Mouse (Mus musculus) midbrain, embryonic 15.5 days (tissue): ENCODE measurements at regions not wholly inside any gene's neighbourhood (a gene's known extent, or its start where the extent isn't known, plus 50 kb on each side); places are given as distances from the start of the nearest gene placed in this dataset.

Source experiments
- ATAC-seq: fragments of 200-750 bp; cut with Nextera tagmentation; replicated peaks from 2 replicates; pipeline ENCODE4 v1.8.0; 2017; ENCODE audit warnings: moderate TSS enrichment
- H3K27ac ChIP-seq: fragments of 300-500 bp; sonication (generic); 2 replicates; pipeline ENCODE4 v1.5.1; 2015; ENCODE audit warnings: mild to moderate bottlenecking, inconsistent platforms
- H3K27me3 ChIP-seq: fragments of 300-500 bp; sonication (generic); replicated peaks from 2 replicates; pipeline ENCODE4 v1.6.1; 2015; ENCODE audit warnings: inconsistent platforms
- H3K36me3 ChIP-seq: fragments of 300-500 bp; sonication (generic); replicated peaks from 2 replicates; pipeline ENCODE4 v1.6.1; 2015; ENCODE audit warnings: inconsistent platforms
- H3K4me1 ChIP-seq: fragments of 300-500 bp; sonication (generic); 2 replicates; pipeline ENCODE4 v1.6.1; 2015; ENCODE audit warnings: inconsistent platforms
- H3K4me2 ChIP-seq: fragments of 300-500 bp; sonication (generic); 2 replicates; pipeline ENCODE4 v1.6.1; 2015; ENCODE audit warnings: inconsistent platforms, mild to moderate bottlenecking, moderate library complexity
- H3K4me3 ChIP-seq: fragments of 300-500 bp; sonication (generic); 2 replicates; pipeline ENCODE4 v1.5.1; 2015; ENCODE audit warnings: mild to moderate bottlenecking, inconsistent platforms
- H3K9ac ChIP-seq: fragments of 300-500 bp; sonication (generic); 2 replicates; pipeline ENCODE4 v1.6.1; 2015; ENCODE audit warnings: mild to moderate bottlenecking, inconsistent platforms
- H3K9me3 ChIP-seq: fragments of 300-500 bp; sonication (generic); 2 replicates; pipeline ENCODE4 v1.6.1; 2016; ENCODE audit warnings: inconsistent platforms
- WGBS: fragments of 180-500 bp; shearing (Covaris S2); methylation state at CpG from one replicate; pipeline ENCODE4 v1.1.7; 2015; ENCODE audit warnings: mixed read lengths; 5-methylcytosine and 5-hydroxymethylcytosine counted together

DNA sequence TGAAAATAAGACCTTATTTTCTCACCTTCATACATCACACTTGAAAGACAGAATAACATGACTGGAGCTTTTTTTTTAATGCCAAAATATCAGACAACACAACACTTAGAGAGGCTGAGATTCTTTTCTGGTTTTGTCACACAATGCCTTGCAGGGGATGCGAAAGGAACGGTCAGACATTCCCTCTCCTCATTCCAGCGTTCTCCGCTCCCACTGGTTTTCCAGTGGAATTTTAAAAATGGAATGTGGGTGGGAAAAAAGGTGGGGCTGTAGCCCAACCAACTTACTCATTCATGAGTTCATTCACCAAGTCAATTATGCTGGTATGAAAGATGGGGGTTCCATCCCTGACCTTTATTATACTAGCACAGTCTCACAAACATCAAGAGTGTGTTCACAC lies 169.6 kb upstream of the Erbb4 start:
- H3K36me3 ChIP-seq: no peaks in the 10 kb centered on the region
- H3K4me3 ChIP-seq: no peak overlapping the region
- no peaks in the 10 kb centered on the region for H3K27me3 ChIP-seq
- no peak overlapping the region for H3K9ac ChIP-seq
- no peak overlapping the region for H3K27ac ChIP-seq
- 76% methylated on average over 4 of the region's 4 CpGs for WGBS
- no peaks in the 10 kb centered on the region for H3K4me1 ChIP-seq
- ATAC-seq: no peak
- no peaks in the 10 kb centered on the region for H3K9me3 ChIP-seq
- H3K4me2 ChIP-seq: no peak overlapping the region

DNA sequence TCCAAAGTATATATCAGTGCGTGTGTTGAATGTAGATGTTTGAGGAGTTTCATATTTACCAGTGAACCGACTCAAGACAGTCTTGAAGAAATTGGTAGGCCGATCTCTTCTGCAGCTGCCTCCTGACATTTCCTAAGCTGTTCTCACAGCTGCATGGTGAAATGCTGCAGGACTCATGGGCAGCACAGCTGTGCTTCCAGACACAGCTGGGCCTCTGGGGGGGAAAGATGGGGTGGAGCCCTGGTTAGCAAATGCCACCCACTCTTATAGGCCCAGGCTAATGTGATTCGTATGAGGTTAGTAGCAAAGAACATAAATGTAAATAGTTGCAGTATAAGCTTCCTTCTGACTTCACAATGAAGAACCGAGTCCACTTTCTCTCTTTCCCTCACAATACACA lies 139.8 kb upstream of the Erbb4 start:
- Histone ChIP-seq H3K9ac (no peak overlapping the region), H3K36me3 (no peaks in the 10 kb centered on the region), H3K9me3 (no peaks in the 10 kb centered on the region), H3K27ac (no peak overlapping the region), H3K27me3 (no peaks in the 10 kb centered on the region), H3K4me3 (no peak overlapping the region), H3K4me1 (no peaks in the 10 kb centered on the region), H3K4me2 (no peak overlapping the region)
- WGBS: 70% methylated on average over 5 of the region's 5 CpGs
- no peak for ATAC-seq

DNA sequence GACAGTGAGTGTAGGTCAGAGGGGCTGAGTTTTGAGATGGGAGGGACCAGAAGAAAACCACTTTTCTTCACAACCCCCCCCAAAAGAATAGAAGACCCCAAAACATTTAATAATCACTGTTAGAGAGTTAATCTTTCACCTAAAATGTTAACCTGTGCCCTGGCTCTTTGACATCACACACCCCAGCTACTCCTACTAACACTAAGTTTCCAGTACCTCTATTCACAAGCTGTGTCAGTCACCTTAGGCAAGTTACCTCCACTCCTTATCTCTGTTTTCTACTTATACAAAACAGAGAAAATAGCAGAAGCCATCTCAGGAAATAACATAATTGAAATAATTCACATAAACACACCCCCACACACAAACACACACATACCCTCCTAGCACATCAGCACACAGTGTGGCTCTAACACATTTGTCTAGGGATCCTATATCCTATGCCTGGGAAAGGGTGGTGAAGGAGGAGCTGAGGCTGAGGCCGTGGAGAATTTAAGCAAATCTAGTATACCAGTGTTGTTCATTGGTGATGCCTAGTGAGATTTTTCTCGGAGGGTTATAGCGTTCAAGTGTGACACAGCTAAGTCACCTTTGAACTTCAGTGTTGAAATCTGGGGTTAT lies 134.5 kb upstream of the Erbb4 start:
- Histone ChIP-seq H3K9ac (peak overlapping the region; percentile 43), H3K27ac (peak overlapping the region; percentile 66; the same call in 1 of the 2 replicates), H3K27me3 (no peaks in the 10 kb centered on the region), H3K36me3 (no peaks in the 10 kb centered on the region), H3K4me1 (no peaks in the 10 kb centered on the region), H3K4me2 (peak overlapping the region; percentile 68), H3K9me3 (no peaks in the 10 kb centered on the region), H3K4me3 (peak overlapping the region; percentile 42)
- peak; percentile 60 for ATAC-seq
- WGBS: 82% methylated on average over 3 of the region's 3 CpGs

DNA sequence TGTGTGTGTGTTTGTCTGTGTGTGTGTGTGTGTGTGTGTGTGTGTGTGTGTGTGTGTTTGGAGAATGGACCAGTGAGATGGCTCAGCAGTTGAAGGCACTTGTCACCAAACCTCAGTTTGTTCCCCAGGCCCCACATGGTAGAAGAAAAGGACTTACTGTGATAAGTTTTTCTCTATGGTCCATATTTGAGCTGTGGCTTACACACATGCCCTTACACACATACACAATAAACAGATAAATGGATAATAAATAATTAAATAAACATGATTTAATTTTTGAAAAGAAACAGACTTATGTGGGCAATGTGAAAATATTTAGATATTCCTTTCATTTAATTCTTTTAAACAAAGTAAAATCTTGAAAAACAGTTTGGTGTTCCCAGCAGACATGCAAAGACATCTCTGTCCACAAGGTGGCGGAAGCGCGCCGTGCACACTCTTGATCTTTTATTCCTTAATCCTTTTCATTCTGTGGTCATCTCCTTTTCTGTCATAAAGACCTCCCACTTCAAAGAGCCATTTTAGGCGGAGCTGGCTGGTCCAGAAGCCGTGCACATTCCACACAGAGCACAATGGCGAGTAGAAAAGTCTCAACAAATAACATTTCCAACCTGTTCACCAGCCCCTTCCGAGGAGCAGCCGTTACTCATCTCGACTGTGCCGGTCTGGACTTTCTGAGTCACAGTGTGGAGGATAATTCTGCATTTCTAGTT lies 133.8 kb upstream of the Erbb4 start:
- ATAC-seq: peak; percentile 97
- H3K27ac ChIP-seq: peak overlapping the region; percentile 66
- H3K9me3 ChIP-seq: no peaks in the 10 kb centered on the region
- H3K4me2 ChIP-seq: peak overlapping the region; percentile 68
- H3K4me3 ChIP-seq: peak overlapping the region; percentile 42
- WGBS: 3% methylated on average over 11 of the region's 11 CpGs
- H3K27me3 ChIP-seq: no peaks in the 10 kb centered on the region
- no peaks in the 10 kb centered on the region for H3K4me1 ChIP-seq
- no peaks in the 10 kb centered on the region for H3K36me3 ChIP-seq
- peak overlapping the region; percentile 43 for H3K9ac ChIP-seq

DNA sequence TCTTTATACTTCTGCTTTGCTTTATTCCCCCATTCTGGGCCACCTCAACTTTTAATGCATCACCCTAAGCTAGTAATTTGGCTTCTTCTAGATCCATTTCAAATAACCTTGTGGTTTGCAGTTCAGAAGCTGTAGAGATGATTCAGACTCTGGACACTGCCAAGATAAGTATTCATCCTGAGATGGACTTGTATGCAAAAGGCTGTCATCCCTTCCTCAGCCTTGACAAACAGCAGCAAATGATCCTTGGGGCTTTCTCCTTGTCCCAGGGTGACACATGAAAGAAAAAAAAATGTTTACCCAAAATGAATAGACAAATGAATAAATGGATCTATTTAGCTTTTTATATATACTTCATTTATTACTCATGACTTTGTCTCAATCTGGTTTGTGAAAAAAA lies 120.0 kb upstream of the Erbb4 start:
- no peak overlapping the region for H3K4me3 ChIP-seq
- no peak for ATAC-seq
- no peaks in the 10 kb centered on the region for H3K27me3 ChIP-seq
- no peak overlapping the region for H3K27ac ChIP-seq
- H3K4me2 ChIP-seq: no peak overlapping the region
- no peaks in the 10 kb centered on the region for H3K9me3 ChIP-seq
- H3K36me3 ChIP-seq: no peaks in the 10 kb centered on the region
- no peaks in the 10 kb centered on the region for H3K4me1 ChIP-seq
- H3K9ac ChIP-seq: no peak overlapping the region

DNA sequence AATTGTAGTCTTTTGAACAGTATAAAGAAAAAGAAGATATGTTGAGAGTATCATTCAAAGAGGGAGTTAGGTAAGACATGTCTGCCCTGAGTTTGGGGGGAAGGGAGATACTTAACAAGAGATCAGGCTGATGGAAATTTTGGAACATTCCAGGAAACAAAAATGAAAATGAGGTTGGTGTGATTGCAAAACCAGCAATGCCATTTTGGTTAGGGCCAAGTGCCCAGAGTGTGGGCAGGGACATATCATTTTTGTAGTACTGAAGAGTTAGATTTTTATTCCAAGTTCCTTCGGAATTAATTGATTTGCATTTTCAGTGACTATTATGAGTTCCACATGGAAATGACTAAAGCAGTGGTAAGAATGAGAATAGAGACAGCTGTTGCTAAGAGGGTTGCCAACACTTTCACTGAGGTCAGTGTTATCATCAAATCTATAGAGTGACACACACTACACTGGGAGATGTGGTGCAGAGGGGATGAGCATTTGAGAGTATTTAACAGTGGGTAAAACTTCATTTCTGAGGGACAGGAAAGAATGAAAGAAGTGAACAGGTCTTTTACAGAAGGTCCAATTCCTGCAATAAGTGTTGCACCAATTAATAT lies 105.1 kb upstream of the Erbb4 start:
- no peaks in the 10 kb centered on the region for H3K27me3 ChIP-seq

DNA sequence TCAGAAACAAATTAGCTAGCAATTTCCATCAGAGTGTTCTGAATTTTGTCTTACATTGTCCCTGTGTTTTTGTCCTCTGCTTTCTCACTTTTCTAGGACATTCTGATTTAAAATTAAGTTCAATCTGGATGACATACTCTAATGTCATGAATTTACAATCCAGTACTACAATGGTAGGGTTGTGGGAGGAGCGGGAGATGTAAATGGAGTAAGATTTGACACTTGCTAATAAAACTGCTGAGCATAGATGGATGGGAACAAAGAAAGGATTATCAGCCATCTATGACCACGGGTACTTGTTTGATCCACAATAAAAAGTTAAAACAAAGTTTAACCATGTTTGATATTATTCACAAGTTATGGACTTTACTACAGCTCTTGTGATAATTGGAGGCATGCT lies 94.9 kb upstream of the Erbb4 start:
- ATAC-seq: no peak
- H3K4me2 ChIP-seq: no peak overlapping the region
- no peak overlapping the region for H3K9ac ChIP-seq
- H3K27ac ChIP-seq: no peak overlapping the region
- no peaks in the 10 kb centered on the region for H3K27me3 ChIP-seq
- no peaks in the 10 kb centered on the region for H3K4me1 ChIP-seq
- 49% methylated on average over 2 of the region's 2 CpGs for WGBS
- H3K36me3 ChIP-seq: no peaks in the 10 kb centered on the region
- H3K4me3 ChIP-seq: no peak overlapping the region
- no peaks in the 10 kb centered on the region for H3K9me3 ChIP-seq

More for the DNA sequence above, 105.1 kb upstream of the Erbb4 start:
- no peaks in the 10 kb centered on the region for H3K4me1 ChIP-seq
- no peak overlapping the region for H3K27ac ChIP-seq
- H3K4me3 ChIP-seq: no peak overlapping the region
- no peak overlapping the region for H3K4me2 ChIP-seq
- H3K36me3 ChIP-seq: no peaks in the 10 kb centered on the region
- no peak for ATAC-seq
- WGBS: 94% methylated on average over 1 of the region's 1 CpGs
- H3K9me3 ChIP-seq: no peaks in the 10 kb centered on the region
- H3K9ac ChIP-seq: no peak overlapping the region

DNA sequence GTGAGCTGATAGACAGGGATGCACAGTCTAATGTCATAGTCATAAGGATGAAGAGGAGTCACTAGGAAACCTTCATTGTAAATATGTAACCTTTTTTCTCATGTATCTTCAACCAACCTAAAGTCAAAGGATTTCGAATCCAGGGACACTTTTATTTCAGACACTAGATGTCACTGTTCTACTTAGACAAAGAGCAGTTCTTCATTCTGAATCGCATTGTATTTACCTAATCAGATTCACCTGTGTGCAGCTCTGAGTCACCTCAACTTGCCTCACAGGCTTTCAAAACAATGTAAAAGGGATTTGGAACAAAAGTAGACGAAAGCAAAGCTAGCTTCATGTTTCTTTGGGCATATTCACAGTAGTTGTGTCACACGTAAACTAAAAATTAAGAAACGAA lies 57.3 kb upstream of the Erbb4 start:
- Histone ChIP-seq H3K27me3 (no peaks in the 10 kb centered on the region), H3K36me3 (no peaks in the 10 kb centered on the region), H3K27ac (no peak overlapping the region), H3K9ac (no peak overlapping the region), H3K4me2 (no peak overlapping the region), H3K9me3 (no peaks in the 10 kb centered on the region), H3K4me1 (no peaks in the 10 kb centered on the region), H3K4me3 (no peak overlapping the region)
- ATAC-seq: no peak; the same call in 1 of the 2 replicates
- WGBS: 55% methylated on average over 5 of the region's 5 CpGs
